Mouse (Mus musculus) R1 (cell line): Measurements from ENCODE around the gene Prima1.

Experiments
- DNase-seq: peaks from one replicate; pipeline ENCODE4 v3.0.0-alpha.2; 2018; ENCODE audit warnings: low read depth, low spot score

The Prima1 gene

GRCm38 (mm10) chr12:103155406-103155805 lies 86.5 kb downstream of the Prima1 start:
- DNase-seq = no peak

- DNase-seq = peak; percentile 40
Observed at GRCm38 (mm10) chr12:103154927-103155326, 87.0 kb downstream of the Prima1 start.

GRCm38 (mm10) chr12:103150247-103150646 lies 91.7 kb downstream of the Prima1 start:
- DNase-seq = no peak
